Mouse (Mus musculus) embryonic facial prominence, embryonic 13.5 days (tissue): Measurements from ENCODE around the gene Cytl1. TPM values are rescaled to one million over a fixed set of nuclear protein-coding genes. Genes with fewer than 3 reads are reported as not detected.

Experiments used
- ATAC-seq: fragments of 200-750 bp; cut with Nextera tagmentation; 2 replicates; pipeline ENCODE4 v1.8.0; 2017; ENCODE audit warnings: low read depth; ENCODE audit not compliant: insufficient number of reproducible peaks, insufficient read depth, low FRiP score, low TSS enrichment
- H3K27ac ChIP-seq: fragments of 300-500 bp; sonication (generic); 2 replicates; pipeline ENCODE4 v1.5.1; 2015; ENCODE audit warnings: moderate library complexity, mild to moderate bottlenecking, inconsistent platforms
- H3K27me3 ChIP-seq: fragments of 300-500 bp; sonication (generic); 2 replicates; pipeline ENCODE4 v1.6.1; 2015; ENCODE audit warnings: mild to moderate bottlenecking, inconsistent platforms
- H3K36me3 ChIP-seq: fragments of 300-500 bp; sonication (generic); 2 replicates; pipeline ENCODE4 v1.6.1; 2015; ENCODE audit warnings: mild to moderate bottlenecking, inconsistent platforms
- H3K4me1 ChIP-seq: fragments of 300-500 bp; sonication (generic); 2 replicates; pipeline ENCODE4 v1.6.1; 2015; ENCODE audit warnings: inconsistent platforms
- H3K4me2 ChIP-seq: fragments of 300-500 bp; sonication (generic); 2 replicates; pipeline ENCODE4 v1.6.1; 2015; ENCODE audit warnings: moderate library complexity, mild to moderate bottlenecking, inconsistent platforms
- H3K4me3 ChIP-seq: fragments of 300-500 bp; sonication (generic); 2 replicates; pipeline ENCODE4 v1.5.1; 2015; ENCODE audit warnings: mild to moderate bottlenecking, inconsistent platforms
- H3K9ac ChIP-seq: fragments of 300-500 bp; sonication (generic); 2 replicates; pipeline ENCODE4 v1.6.1; 2015; ENCODE audit warnings: mild to moderate bottlenecking, inconsistent platforms
- H3K9me3 ChIP-seq: fragments of 300-500 bp; sonication (generic); 2 replicates; pipeline ENCODE4 v1.6.1; 2016; ENCODE audit warnings: inconsistent platforms
- WGBS: fragments of 180-500 bp; shearing (Covaris S2); methylation state at CpG from one replicate; pipeline ENCODE4 v1.1.7; 2015; ENCODE audit warnings: mixed read lengths; 5-methylcytosine and 5-hydroxymethylcytosine counted together
- polyA plus RNA-seq: library from polyadenylated mRNA; unstranded; fragments of >200 nt; fragmentation: Nextera tagmentation; extraction: Ambion mirVana; gene quantifications from 2 replicates; pipeline ENCODE4 v1.2.1, GENCODE M21; 2015

Gene Cytl1
- polyA plus RNA-seq, 1 experiment from 2014 or later, result 39.9 TPM

DNA sequence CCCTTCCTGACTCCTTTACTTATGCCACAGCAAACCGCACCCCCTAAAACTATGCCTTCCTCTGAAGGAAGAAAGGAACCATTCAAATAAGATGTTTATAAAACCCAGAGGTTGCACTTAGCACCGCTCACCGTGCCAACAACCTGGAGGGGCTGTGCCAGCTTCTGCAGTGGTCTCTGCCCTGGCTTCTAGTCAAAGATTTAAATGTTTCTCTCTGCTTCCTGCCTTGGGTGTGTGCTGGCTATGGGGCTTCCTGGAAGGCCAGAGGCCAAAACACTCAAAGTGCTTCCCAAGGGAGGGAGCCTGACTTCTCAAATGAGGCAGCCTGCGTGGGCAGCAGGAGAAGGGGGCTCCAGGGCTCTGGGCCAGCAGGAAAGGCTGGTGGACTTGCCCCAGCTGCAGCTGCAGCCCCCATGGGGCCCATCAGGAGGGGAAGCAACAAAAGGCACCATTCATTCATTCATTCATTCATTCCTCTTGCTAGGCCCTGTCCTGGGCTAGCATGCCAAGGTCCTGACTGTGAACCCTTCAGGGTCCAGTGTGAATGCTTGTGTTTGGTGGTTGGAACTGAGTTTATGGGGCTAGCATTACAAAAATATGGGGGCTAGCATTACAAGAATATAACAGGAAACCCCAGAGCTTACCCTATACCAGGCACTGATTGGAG, 10.0 kb upstream of the Cytl1 start:
- Histone ChIP-seq H3K4me2 (no peak overlapping the region), H3K27me3 (peaks cover 3% of the 10 kb centered on the region; the same call in 1 of the 2 replicates), H3K9ac (no peak overlapping the region), H3K27ac (peak overlapping the region; percentile 71), H3K36me3 (no peaks in the 10 kb centered on the region), H3K4me1 (peaks cover 36% of the 10 kb centered on the region), H3K4me3 (no peak overlapping the region), H3K9me3 (no peaks in the 10 kb centered on the region)
- peak; percentile 79 for ATAC-seq
- 46% methylated on average over 4 of the region's 4 CpGs for WGBS

DNA sequence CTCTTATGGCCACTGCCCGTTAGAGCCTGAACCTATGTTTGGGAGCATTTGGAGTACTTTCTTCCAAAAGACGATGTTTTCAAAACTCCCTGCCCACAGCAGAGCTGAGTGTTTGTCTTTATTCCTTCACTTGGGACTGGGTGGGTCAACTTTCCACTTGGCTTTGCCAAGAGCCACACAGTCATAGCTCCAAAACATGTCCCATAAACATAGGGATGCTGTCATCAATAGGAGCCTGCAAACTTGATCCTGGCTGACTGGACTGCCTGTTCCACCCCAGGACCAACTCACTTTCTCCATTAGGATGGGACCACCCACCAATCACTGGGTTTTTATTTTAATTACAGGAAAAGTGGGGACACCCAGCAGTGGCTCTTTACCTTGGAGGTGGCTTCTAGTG, 4.5 kb upstream of the Cytl1 start:
- no peaks in the 10 kb centered on the region for H3K9me3 ChIP-seq
- H3K36me3 ChIP-seq, result no peaks in the 10 kb centered on the region
- peaks cover 3% of the 10 kb centered on the region; the same call in 1 of the 2 replicates for H3K27me3 ChIP-seq
- peaks cover 11% of the 10 kb centered on the region; the same call in 1 of the 2 replicates for H3K4me1 ChIP-seq
- WGBS, result 81% methylated on average over 2 of the region's 2 CpGs
- no peak for ATAC-seq
- no peak overlapping the region for H3K4me2 ChIP-seq
- H3K27ac ChIP-seq, result no peak overlapping the region
- H3K9ac ChIP-seq, result no peak overlapping the region
- H3K4me3 ChIP-seq, result no peak overlapping the region

DNA sequence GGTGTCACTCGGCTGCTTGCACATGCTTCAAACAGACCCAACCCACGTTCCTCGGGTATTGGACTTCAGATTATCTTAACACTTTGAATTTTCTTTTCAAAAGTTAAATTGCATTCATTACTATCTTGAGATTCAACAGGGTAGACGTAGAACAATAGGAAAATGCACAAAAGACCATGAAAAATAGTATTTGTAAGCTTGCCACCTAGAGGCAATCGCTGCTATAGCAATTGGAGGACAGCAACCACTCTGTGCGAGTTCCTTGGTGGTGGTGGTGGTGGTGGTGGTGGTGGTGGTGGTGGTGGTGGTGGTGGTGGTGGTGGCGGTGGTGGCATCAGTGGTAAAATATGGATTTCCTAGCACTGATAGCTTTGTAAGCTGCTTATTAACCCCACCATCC, 894 bp downstream of the Cytl1 start:
- Histone ChIP-seq H3K27ac (no peak overlapping the region), H3K9ac (no peak overlapping the region), H3K36me3 (no peaks in the 10 kb centered on the region), H3K9me3 (no peaks in the 10 kb centered on the region), H3K27me3 (no peaks in the 10 kb centered on the region), H3K4me2 (peak overlapping the region; percentile 18; the same call in 1 of the 2 replicates), H3K4me3 (peak overlapping the region; percentile 10; the same call in 1 of the 2 replicates), H3K4me1 (peaks cover 5% of the 10 kb centered on the region; the same call in 1 of the 2 replicates)
- WGBS, result 58% methylated on average over 7 of the region's 7 CpGs
- no peak for ATAC-seq

DNA sequence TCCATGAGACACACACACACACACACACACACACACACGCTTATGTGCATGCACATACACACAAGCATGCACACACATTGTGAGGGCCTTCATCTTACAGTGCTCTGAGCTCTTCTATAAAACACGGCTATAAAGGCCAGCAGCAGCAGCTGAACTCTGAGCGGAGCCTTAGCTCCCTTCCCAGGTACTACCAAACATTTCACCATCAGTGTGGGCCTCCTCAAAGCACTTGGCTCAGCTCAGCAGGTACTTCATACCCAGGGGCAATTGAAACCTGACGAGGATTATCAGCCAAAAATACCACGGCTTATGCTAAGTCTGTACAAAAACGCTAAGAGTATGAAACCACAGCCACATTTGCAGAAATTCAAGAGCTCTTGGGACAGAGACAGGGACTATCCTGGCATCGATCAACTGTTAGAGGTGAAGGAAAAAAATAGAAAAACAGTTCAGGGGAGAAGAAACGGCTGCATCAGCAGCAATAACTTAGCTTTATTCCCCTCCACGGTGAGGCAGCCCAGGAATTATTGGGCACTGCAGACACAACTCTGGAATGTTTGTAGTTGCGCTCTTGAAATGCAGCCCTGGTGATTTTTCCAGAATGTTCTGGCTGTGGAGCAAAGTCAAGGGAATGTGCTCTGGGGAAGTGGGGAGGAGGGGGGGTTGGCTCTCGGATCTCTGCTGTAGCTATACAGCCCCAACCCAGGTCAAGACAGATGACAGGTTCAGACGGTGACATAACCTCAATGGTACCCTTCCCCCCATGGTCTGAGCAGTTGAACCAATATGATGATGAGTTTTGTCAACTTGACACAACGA, 8.8 kb downstream of the Cytl1 start:
- peaks cover 12% of the 10 kb centered on the region for H3K4me1 ChIP-seq
- H3K27me3 ChIP-seq, result no peaks in the 10 kb centered on the region
- H3K4me3 ChIP-seq, result no peak overlapping the region
- ATAC-seq, result no peak
- WGBS, result 56% methylated on average over 13 of the region's 13 CpGs
- no peak overlapping the region for H3K4me2 ChIP-seq
- H3K27ac ChIP-seq, result peak overlapping the region; percentile 58
- H3K9me3 ChIP-seq, result no peaks in the 10 kb centered on the region
- H3K36me3 ChIP-seq, result no peaks in the 10 kb centered on the region
- no peak overlapping the region for H3K9ac ChIP-seq

- Histone ChIP-seq H3K9ac (no peak overlapping the region), H3K9me3 (no peaks in the 10 kb centered on the region), H3K36me3 (no peaks in the 10 kb centered on the region), H3K4me2 (no peak overlapping the region), H3K27ac (no peak overlapping the region), H3K4me1 (peaks cover 11% of the 10 kb centered on the region), H3K4me3 (no peak overlapping the region), H3K27me3 (no peaks in the 10 kb centered on the region; the same call in 1 of the 2 replicates)
- WGBS, result 63% methylated on average over 8 of the region's 8 CpGs
- ATAC-seq, result peak; percentile 66
These were observed 17.0 kb downstream of the Cytl1 start for GRCm38 (mm10) chr5:37752027-37752967.

- Histone ChIP-seq H3K27ac (no peak overlapping the region), H3K4me2 (no peak overlapping the region), H3K27me3 (no peaks in the 10 kb centered on the region; the same call in 1 of the 2 replicates), H3K9me3 (no peaks in the 10 kb centered on the region), H3K9ac (no peak overlapping the region), H3K36me3 (no peaks in the 10 kb centered on the region), H3K4me3 (no peak overlapping the region), H3K4me1 (peaks cover 11% of the 10 kb centered on the region)
- ATAC-seq, result no peak
- 88% methylated on average over 7 of the region's 7 CpGs for WGBS
These were observed 18.0 kb downstream of the Cytl1 start for GRCm38 (mm10) chr5:37753366-37753765.

DNA sequence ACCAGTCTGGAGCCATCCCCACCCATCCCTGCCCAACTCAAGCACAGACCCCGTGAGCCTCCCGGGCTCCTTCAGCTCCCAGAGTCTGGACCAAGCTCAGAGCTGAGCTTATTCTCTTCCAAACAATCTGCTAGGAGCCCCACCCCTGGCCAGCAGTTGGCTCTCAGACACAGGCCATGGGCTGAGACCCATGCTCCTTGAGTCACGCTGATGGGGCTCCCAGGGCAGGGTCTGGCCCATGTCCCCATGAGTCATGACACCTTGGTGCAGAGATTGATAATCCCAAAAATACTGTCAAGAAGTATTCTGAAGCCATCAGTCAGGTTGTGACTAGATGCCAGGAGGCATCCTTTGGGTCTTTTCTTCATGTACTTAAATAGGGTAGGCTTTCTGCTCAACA, 26.7 kb downstream of the Cytl1 start:
- H3K4me1 ChIP-seq, result peaks cover 8% of the 10 kb centered on the region; the same call in 1 of the 2 replicates
- no peak for ATAC-seq
- WGBS, result 87% methylated on average over 3 of the region's 3 CpGs
- H3K9me3 ChIP-seq, result no peaks in the 10 kb centered on the region
- H3K36me3 ChIP-seq, result no peaks in the 10 kb centered on the region
- H3K4me2 ChIP-seq, result no peak overlapping the region
- no peak overlapping the region for H3K4me3 ChIP-seq
- H3K27me3 ChIP-seq, result no peaks in the 10 kb centered on the region
- H3K27ac ChIP-seq, result no peak overlapping the region
- H3K9ac ChIP-seq, result no peak overlapping the region

DNA sequence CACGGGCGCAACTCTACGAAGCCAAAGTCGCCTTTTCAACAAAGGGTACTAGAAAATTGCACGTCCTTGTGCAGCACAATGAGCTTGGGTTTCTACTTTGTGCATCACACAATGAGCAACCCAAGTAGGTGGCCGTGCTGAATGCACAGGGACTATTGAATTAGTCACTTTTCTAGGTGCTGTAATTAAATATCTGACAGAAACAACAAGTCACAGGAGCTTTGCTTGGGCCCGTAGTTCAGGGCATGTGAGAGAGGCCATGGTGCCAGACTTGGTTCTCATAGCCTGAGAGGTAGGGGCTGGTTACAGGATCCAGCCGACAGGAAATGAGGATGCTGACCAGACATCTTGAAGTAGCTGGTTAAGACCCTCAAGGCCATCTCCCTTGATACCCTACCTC, 30.5 kb downstream of the Cytl1 start:
- H3K27ac ChIP-seq, result no peak overlapping the region
- no peaks in the 10 kb centered on the region for H3K36me3 ChIP-seq
- peaks cover 40% of the 10 kb centered on the region for H3K4me1 ChIP-seq
- no peaks in the 10 kb centered on the region for H3K27me3 ChIP-seq
- H3K9ac ChIP-seq, result no peak overlapping the region
- no peaks in the 10 kb centered on the region for H3K9me3 ChIP-seq
- 62% methylated on average over 8 of the region's 8 CpGs for WGBS
- no peak overlapping the region for H3K4me3 ChIP-seq
- no peak for ATAC-seq
- no peak overlapping the region for H3K4me2 ChIP-seq

DNA sequence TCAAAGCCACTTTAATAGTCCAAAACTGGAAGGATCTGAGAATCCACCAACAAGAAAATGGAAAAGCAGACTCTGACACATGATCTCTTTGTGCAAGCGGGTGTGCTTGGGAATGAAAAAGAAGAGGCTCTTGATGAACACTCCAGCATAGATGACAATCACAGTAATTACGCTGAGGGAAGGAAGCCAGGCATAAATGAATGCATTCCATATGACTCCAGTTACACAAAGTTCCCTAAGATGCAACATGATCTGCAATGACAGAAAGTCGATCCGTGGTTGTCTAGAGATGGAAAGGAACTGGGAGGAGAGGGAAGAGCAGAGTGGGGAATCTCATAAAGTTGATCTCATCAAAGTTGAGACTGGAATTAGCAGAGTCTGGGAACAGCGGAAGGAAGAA, 31.9 kb downstream of the Cytl1 start:
- Histone ChIP-seq H3K27me3 (no peaks in the 10 kb centered on the region), H3K27ac (peak overlapping the region; percentile 75), H3K4me3 (no peak overlapping the region), H3K9me3 (0 out of 2 replicates have a peak, but pooled peaks cover 4% of the 10 kb centered on the region), H3K9ac (no peak overlapping the region), H3K36me3 (no peaks in the 10 kb centered on the region), H3K4me2 (no peak overlapping the region), H3K4me1 (peaks cover 45% of the 10 kb centered on the region)
- no peak for ATAC-seq
- WGBS, result 24% methylated on average over 5 of the region's 5 CpGs

DNA sequence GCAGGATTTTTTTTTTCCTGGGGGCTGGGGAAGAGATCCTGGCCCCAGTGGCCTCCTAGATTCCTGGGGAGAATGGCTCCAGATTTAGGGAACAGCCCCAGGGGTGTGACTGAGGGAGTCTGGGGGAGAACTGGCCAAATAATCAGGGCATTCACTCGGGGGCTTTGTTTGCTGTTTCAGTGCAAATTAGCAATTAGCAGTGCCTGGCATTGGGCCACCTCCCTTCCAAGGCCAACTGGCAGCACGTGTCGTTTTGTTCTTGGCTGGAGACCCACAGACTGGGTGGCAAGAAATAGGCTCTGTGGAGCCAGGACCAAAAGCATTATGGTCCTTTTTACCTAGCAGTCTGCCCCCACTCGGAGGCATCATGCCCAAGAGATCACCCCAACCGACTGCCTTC, 33.7 kb downstream of the Cytl1 start:
- Histone ChIP-seq H3K36me3 (no peaks in the 10 kb centered on the region), H3K4me1 (peaks cover 50% of the 10 kb centered on the region), H3K27ac (peak overlapping the region; percentile 70), H3K9me3 (0 out of 2 replicates have a peak, but pooled peaks cover 4% of the 10 kb centered on the region), H3K4me3 (no peak overlapping the region), H3K4me2 (no peak overlapping the region), H3K27me3 (no peaks in the 10 kb centered on the region), H3K9ac (no peak overlapping the region)
- ATAC-seq, result 0 out of 2 replicates have a peak, but pooled peaks have one; percentile 20
- 17% methylated on average over 5 of the region's 5 CpGs for WGBS

- Histone ChIP-seq H3K27ac (peak overlapping the region; percentile 69), H3K9me3 (0 out of 2 replicates have a peak, but pooled peaks cover 4% of the 10 kb centered on the region), H3K27me3 (no peaks in the 10 kb centered on the region), H3K4me1 (peaks cover 64% of the 10 kb centered on the region), H3K4me2 (no peak overlapping the region), H3K4me3 (no peak overlapping the region), H3K9ac (no peak overlapping the region), H3K36me3 (no peaks in the 10 kb centered on the region)
- no peak for ATAC-seq
- 36% methylated on average over 6 of the region's 6 CpGs for WGBS
These were observed 35.6 kb downstream of the Cytl1 start for GRCm38 (mm10) chr5:37770870-37771269.
